Mouse (Mus musculus) liver, postnatal 0 days (tissue): ENCODE data around the gene Kmt2b. TPM values are rescaled to one million over a fixed set of nuclear protein-coding genes. Genes with fewer than 3 reads are reported as not detected.

Experiments
- ATAC-seq: fragments of 200-750 bp; cut with Nextera tagmentation; 2 replicates; pipeline ENCODE4 v1.8.0; 2017; ENCODE audit warnings: mild to moderate bottlenecking, moderate library complexity
- DNase-seq: peaks from one replicate; pipeline ENCODE4 v3.0.0-alpha.2; 2016
- H3K27ac ChIP-seq: fragments of 300-500 bp; sonication (generic); 2 replicates; pipeline ENCODE4 v1.5.1; 2014; ENCODE audit warnings: antibody characterized with exemption, moderate library complexity, mild to moderate bottlenecking, low read depth
- H3K27me3 ChIP-seq: fragments of 300-500 bp; sonication (generic); 2 replicates; pipeline ENCODE4 v1.6.1; 2014; ENCODE audit warnings: low read length, control low read depth, mixed read lengths; ENCODE audit not compliant: insufficient read depth
- H3K36me3 ChIP-seq: fragments of 300-500 bp; sonication (generic); replicated peaks from 2 replicates; pipeline ENCODE4 v1.6.1; 2014; ENCODE audit warnings: mild to moderate bottlenecking, control low read depth, low read length, moderate library complexity, mixed read lengths; ENCODE audit not compliant: insufficient read depth
- H3K4me1 ChIP-seq: fragments of 300-500 bp; sonication (generic); 2 replicates; pipeline ENCODE4 v1.6.1; 2014; ENCODE audit warnings: antibody characterized with exemption, mild to moderate bottlenecking, control low read depth; ENCODE audit not compliant: insufficient read depth
- H3K4me2 ChIP-seq: fragments of 300-500 bp; sonication (generic); 2 replicates; pipeline ENCODE4 v1.6.1; 2014; ENCODE audit warnings: low read depth, mild to moderate bottlenecking, low read length, moderate library complexity, mixed read lengths
- H3K4me3 ChIP-seq: fragments of 300-500 bp; sonication (generic); 2 replicates; pipeline ENCODE4 v1.5.1; 2014; ENCODE audit warnings: low read depth, low read length
- H3K9ac ChIP-seq: fragments of 300-500 bp; sonication (generic); replicated peaks from 2 replicates; pipeline ENCODE4 v1.6.1; 2014; ENCODE audit warnings: mild to moderate bottlenecking, moderate library complexity
- H3K9me3 ChIP-seq: fragments of 300-500 bp; sonication (generic); 2 replicates; pipeline ENCODE4 v1.6.1; 2016; ENCODE audit warnings: mild to moderate bottlenecking, control low read depth, low read length, mixed read lengths
- CTCF ChIP-seq: sonication (generic); IDR thresholded peaks from 2 replicates; pipeline ENCODE4 v1.5.1; 2016; ENCODE audit warnings: antibody characterized with exemption, low read depth
- EP300 ChIP-seq: IDR thresholded peaks from 2 replicates; pipeline ENCODE4 v1.6.1; 2016; ENCODE audit warnings: antibody characterized with exemption, low read depth, mild to moderate bottlenecking
- WGBS: fragments of 180-500 bp; shearing (Covaris S2); extraction: QIAGEN DNeasy Blood & Tissue Kit; methylation state at CpG from one replicate; pipeline ENCODE4 v1.1.7; 2014; ENCODE audit not compliant: insufficient replicate concordance; 5-methylcytosine and 5-hydroxymethylcytosine counted together
- microRNA-seq: library from miRNA; unstranded; fragments of <30 nt; microRNA quantifications from one replicate; pipeline ENCODE4, GENCODE M21; 2016
- polyA plus RNA-seq: library from polyadenylated mRNA; unstranded; fragments of >200 nt; fragmentation: Nextera tagmentation; extraction: Ambion mirVana; gene quantifications from 2 replicates; pipeline ENCODE4 v1.2.1, GENCODE M21; 2015

Kmt2b gene
- polyA plus RNA-seq, 1 experiment from 2014 or later = 3.1 TPM

DNA sequence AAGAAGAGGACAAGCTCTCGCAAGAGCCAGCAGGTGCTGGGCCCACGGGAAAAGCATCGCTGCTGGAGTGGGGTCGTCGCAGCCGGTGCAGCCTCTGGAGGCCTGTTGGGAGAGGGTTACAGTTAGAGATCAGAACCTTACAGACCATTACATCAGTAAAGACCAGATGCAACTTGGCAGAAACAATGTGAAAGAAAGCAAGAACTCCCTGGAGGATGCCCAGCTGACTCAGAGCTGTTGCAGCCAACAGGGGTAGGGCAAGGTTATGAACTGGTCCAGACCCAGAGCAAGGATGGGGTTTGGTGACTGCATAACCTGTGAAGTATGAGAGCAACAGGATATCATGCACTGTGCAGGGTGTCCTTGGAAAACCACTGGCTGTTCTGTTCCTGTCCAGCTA, 64.0 kb downstream of the Kmt2b start:
- TF ChIP-seq CTCF (no peak), EP300 (no peak)
- no peaks in the 10 kb centered on the region for H3K4me1 ChIP-seq
- no peak for ATAC-seq
- H3K4me2 ChIP-seq = no peak overlapping the region
- no peak overlapping the region for H3K4me3 ChIP-seq
- no peak overlapping the region for H3K27ac ChIP-seq
- no peaks in the 10 kb centered on the region for H3K27me3 ChIP-seq
- whole genome bisulfite sequencing = 83% methylated on average over 6 of the region's 6 CpGs
- no peaks in the 10 kb centered on the region for H3K9me3 ChIP-seq
- peaks cover 13% of the 10 kb centered on the region for H3K36me3 ChIP-seq
- DNase-seq = peak; percentile 12
- H3K9ac ChIP-seq = no peak overlapping the region

DNA sequence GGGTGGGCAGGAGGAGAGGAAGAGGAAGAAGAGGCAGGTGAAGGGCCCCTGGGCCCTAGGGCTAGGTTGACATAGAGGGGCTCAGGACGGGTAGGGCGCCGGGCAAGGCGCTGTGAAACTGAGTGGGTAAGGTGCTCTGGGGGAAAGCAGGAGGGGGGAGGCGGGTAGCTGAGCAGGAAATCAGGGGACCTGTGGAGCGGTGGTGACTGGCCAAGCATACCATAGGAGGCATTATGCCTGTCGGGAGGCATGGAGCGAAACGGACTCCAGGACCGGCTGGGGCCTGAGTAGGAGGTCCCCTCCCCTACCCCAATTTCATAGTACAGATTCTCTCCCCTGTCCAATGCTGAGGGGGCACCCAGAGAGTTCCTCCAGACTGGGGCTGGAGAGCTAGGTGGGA, 65.7 kb downstream of the Kmt2b start:
- Histone ChIP-seq H3K4me1 (no peaks in the 10 kb centered on the region), H3K4me2 (no peak overlapping the region), H3K27ac (no peak overlapping the region), H3K27me3 (no peaks in the 10 kb centered on the region), H3K9ac (no peak overlapping the region), H3K9me3 (no peaks in the 10 kb centered on the region), H3K4me3 (no peak overlapping the region), H3K36me3 (peaks cover under 1% of the 10 kb centered on the region)
- WGBS = 84% methylated on average over 10 of the region's 10 CpGs
- peak; percentile 12 for DNase-seq
- no peak for ATAC-seq
- no peak for TF ChIP-seq CTCF
- no peak for TF ChIP-seq EP300

- H3K36me3 ChIP-seq = no peaks in the 10 kb centered on the region; the same call in 1 of the 2 replicates
- no peak overlapping the region for H3K27ac ChIP-seq
- H3K9ac ChIP-seq = no peak overlapping the region
- no peak overlapping the region for H3K4me3 ChIP-seq
- no peak overlapping the region for H3K4me2 ChIP-seq
- no peaks in the 10 kb centered on the region for H3K27me3 ChIP-seq
- whole genome bisulfite sequencing = 84% methylated on average over 5 of the region's 5 CpGs
- ATAC-seq (no peak), DNase-seq (peak; percentile 12)
- H3K9me3 ChIP-seq = no peaks in the 10 kb centered on the region
- TF ChIP-seq EP300 (no peak), CTCF (no peak)
- H3K4me1 ChIP-seq = no peaks in the 10 kb centered on the region
Measured at GRCm38 (mm10) chr7:30520856-30521255, 67.7 kb downstream of the Kmt2b start.

DNA sequence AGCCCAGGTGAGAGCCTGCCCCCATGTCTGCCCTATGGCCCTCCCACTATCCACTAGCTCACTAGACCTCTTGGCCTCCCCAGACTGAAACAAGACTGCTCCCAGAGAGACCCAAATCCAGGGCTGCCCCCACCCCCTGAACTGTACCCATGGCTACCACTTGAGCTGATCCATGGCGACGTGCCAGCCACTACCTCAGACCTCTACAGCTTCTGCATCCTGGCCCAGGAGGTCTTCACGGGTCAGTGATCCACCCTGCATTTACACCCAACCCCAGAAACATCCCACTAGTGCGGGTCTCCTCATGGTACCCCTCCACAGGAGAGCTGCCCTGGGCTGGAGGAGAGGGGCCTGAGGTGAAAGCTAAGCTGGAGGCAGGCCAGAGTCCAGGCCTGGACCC, 68.1 kb downstream of the Kmt2b start:
- no peaks in the 10 kb centered on the region for H3K4me1 ChIP-seq
- H3K4me2 ChIP-seq = no peak overlapping the region
- no peak overlapping the region for H3K27ac ChIP-seq
- no peak overlapping the region for H3K9ac ChIP-seq
- TF ChIP-seq CTCF (no peak), EP300 (no peak)
- no peak for DNase-seq
- H3K27me3 ChIP-seq = no peaks in the 10 kb centered on the region
- no peak overlapping the region for H3K4me3 ChIP-seq
- H3K36me3 ChIP-seq = no peaks in the 10 kb centered on the region
- H3K9me3 ChIP-seq = no peaks in the 10 kb centered on the region
- no peak for ATAC-seq
- 77% methylated on average over 4 of the region's 4 CpGs for WGBS

Small RNA genes within 50 kb of the gene (microRNA-seq; reads per million reads assigned to microRNA genes)
- gene Gm38670 (2.0 reads per million), gene Mir3569 (not detected)

Other genes starting within 250 kb of the Kmt2b start
- 7.4 and 8.3 TPM in 2 replicates for gene Lrfn3, start 226.0 kb downstream of the Kmt2b start, polyA plus RNA-seq
- gene Tyrobp, start 175.0 kb downstream of the Kmt2b start, polyA plus RNA-seq = 221 and 231 TPM in 2 replicates
- gene Hcst, start 168.9 kb downstream of the Kmt2b start, polyA plus RNA-seq = 17.4 and 17.6 TPM in 2 replicates
- 1.7 and 2.3 TPM in 2 replicates for gene Nfkbid, start 167.0 kb downstream of the Kmt2b start, polyA plus RNA-seq
- gene Aplp1, start 143.2 kb downstream of the Kmt2b start, polyA plus RNA-seq = 1.2 and 1.6 TPM in 2 replicates
- gene Kirrel2, start 131.0 kb downstream of the Kmt2b start, polyA plus RNA-seq = 0.05 TPM in 1 of 2 replicates, not detected in the other
- 0.06 and 0.07 TPM in 2 replicates for gene Nphs1, start 130.4 kb downstream of the Kmt2b start, polyA plus RNA-seq
- gene Prodh2, start 95.1 kb downstream of the Kmt2b start, polyA plus RNA-seq = 203 and 205 TPM in 2 replicates
- gene Arhgap33, start 53.7 kb downstream of the Kmt2b start, polyA plus RNA-seq = 1.0 and 1.1 TPM in 2 replicates
- gene Hspb6, start 36.5 kb downstream of the Kmt2b start, polyA plus RNA-seq = 4.9 and 6.6 TPM in 2 replicates
- gene Proser3, start 36.4 kb downstream of the Kmt2b start, polyA plus RNA-seq = 0.53 and 1.1 TPM in 2 replicates
- 16.0 and 18.9 TPM in 2 replicates for gene Lin37, start 28.9 kb downstream of the Kmt2b start, polyA plus RNA-seq
- 34.4 and 34.8 TPM in 2 replicates for gene U2af1l4, start 25.4 kb downstream of the Kmt2b start, polyA plus RNA-seq
- 1.5 and 1.8 TPM in 2 replicates for gene Gm49396, start 25.4 kb downstream of the Kmt2b start, polyA plus RNA-seq
- 85.3 and 94.5 TPM in 2 replicates for gene Psenen, start 25.1 kb downstream of the Kmt2b start, polyA plus RNA-seq
- gene Igflr1, start 23.3 kb downstream of the Kmt2b start, polyA plus RNA-seq = 0.52 and 1.2 TPM in 2 replicates
- gene Zbtb32, start 10.2 kb upstream of the Kmt2b start, polyA plus RNA-seq = 0.53 and 1.2 TPM in 2 replicates
- 0.07 and 0.14 TPM in 2 replicates for gene Upk1a, start 24.1 kb upstream of the Kmt2b start, polyA plus RNA-seq
- gene Cox6b1, start 37.4 kb upstream of the Kmt2b start, polyA plus RNA-seq = 995 and 998 TPM in 2 replicates
- gene Etv2, start 47.1 kb upstream of the Kmt2b start, polyA plus RNA-seq = not detected in 2 replicates
- 41.8 and 43.3 TPM in 2 replicates for gene Rbm42, start 61.6 kb upstream of the Kmt2b start, polyA plus RNA-seq
- gene Haus5, start 76.3 kb upstream of the Kmt2b start, polyA plus RNA-seq = 11.4 and 13.0 TPM in 2 replicates
- not detected in 2 replicates for gene Pmis2, start 82.9 kb upstream of the Kmt2b start, polyA plus RNA-seq
- 0.53 and 1.4 TPM in 2 replicates for gene 2200002J24Rik, start 110.2 kb upstream of the Kmt2b start, polyA plus RNA-seq
- 1.1 and 1.6 TPM in 2 replicates for gene Atp4a, start 123.5 kb upstream of the Kmt2b start, polyA plus RNA-seq
- gene Tmem147, start 140.8 kb upstream of the Kmt2b start, polyA plus RNA-seq = 153 and 158 TPM in 2 replicates
- gene Gapdhs, start 155.0 kb upstream of the Kmt2b start, polyA plus RNA-seq = 0.12 TPM in 1 of 2 replicates, not detected in the other
- 0.69 and 0.77 TPM in 2 replicates for gene Sbsn, start 162.7 kb upstream of the Kmt2b start, polyA plus RNA-seq
- gene Dmkn, start 175.0 kb upstream of the Kmt2b start, polyA plus RNA-seq = 1.5 and 1.8 TPM in 2 replicates
- gene Krtdap, start 199.2 kb upstream of the Kmt2b start, polyA plus RNA-seq = not detected in 2 replicates
- gene Ffar2, start 235.0 kb upstream of the Kmt2b start, polyA plus RNA-seq = 1.6 and 2.1 TPM in 2 replicates